Mouse (Mus musculus) spleen, adult 2 months (tissue): ENCODE measurements at regions not wholly inside any gene's neighbourhood (a gene's known extent, or its start where the extent isn't known, plus 50 kb on each side); places are given as distances from the start of the nearest gene placed in this dataset.

Experiments
- CTCF ChIP-seq: fragments of 200-500 bp; IDR thresholded peaks from 2 replicates; pipeline ENCODE4 v1.5.1; 2011; ENCODE audit warnings: mild to moderate bottlenecking, inconsistent platforms; ENCODE audit not compliant: insufficient read depth, insufficient read length, insufficient replicate concordance; ENCODE audit errors: extremely low read depth
- POLR2A ChIP-seq: fragments of 200-500 bp; IDR thresholded peaks from 2 replicates; pipeline ENCODE4 v1.6.1; 2011; ENCODE audit warnings: low read depth, low read length, inconsistent platforms

DNA sequence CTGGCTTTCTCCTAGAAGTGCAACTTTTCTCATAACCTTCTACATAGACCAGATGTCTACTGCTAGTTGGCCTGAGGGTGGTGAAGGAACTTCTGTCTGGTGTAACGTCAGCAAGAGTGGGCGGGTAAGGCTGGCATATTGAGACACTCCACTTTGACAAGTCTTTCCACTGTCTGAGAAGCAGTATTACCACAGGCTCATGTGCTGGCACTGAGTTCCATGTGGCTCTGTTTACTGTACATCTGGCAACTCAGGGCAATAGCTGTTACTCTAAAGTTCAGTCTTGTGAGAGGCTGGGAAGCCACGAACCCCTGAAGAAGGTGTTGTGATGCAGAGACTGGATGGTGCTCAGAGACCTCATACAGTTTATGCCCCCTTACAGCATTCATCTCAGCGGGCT is 230.7 kb upstream of the Tbx18 start:
- TF ChIP-seq CTCF = no peak
- TF ChIP-seq POLR2A = no peak
